Mouse (Mus musculus): ENCODE measurements around the gene 2010300C02Rik. TPM values are rescaled to one million over a fixed set of nuclear protein-coding genes. Genes with fewer than 3 reads are reported as not detected.
A peak's percentile ranks its signal among the peaks of the same experiment; 100 is the strongest.

Gene 2010300C02Rik
- polyA plus RNA-seq, 1 experiment from 2014 or later: 2.5 TPM

DNA sequence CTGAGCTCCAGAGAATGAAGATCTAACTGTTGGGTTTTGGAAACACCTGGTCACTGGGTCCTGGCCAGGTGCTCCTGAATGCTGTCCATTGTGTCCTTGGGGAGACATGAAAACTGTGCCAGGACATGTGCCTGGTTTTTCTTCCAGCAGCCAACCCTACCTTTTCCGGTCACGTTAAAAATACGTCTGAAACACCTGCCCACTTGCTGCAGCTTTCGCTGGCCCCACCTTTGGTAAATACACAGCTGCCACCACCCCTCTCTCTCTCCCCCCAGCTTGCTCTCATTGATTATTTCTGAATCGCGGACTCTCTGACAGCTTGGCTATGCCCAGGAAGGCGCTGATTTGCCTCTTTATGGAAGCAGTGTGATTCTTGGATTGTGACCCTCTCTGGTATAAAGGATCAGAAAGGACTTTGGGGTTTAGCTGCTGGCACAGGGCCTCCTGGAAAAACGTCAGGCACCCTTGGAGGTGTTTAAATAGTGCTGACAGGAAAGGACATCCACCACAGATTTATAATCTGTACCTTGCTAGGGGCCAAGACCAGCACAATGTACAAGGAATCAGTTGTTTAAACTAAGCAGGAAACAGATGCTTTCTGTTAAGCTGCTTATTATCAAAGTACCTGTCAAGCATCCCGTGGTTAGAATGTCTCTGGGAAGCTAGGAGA, 136.0 kb downstream of the 2010300C02Rik start:
- 73% methylated on average over 9 of the region's 9 CpGs for WGBS
- Histone ChIP-seq H3K4me3 (replicated peaks; ENCODE audit: low read length) (no peak overlapping the region), H3K4me1 (replicated peaks; ENCODE audit: control insufficient read depth, insufficient read depth, low read length) (no peaks in the 10 kb centered on the region), H3K27me3 (ENCODE audit: control insufficient read depth, insufficient read depth, low read length) (no peaks in the 10 kb centered on the region), H3K9ac (no peak overlapping the region), H3K9me3 (ENCODE audit: control insufficient read depth, low read length) (no peaks in the 10 kb centered on the region), H3K36me3 (replicated peaks; ENCODE audit: control insufficient read depth, insufficient read depth) (no peaks in the 10 kb centered on the region), H3K4me2 (replicated peaks) (no peak overlapping the region), H3K27ac (no peak overlapping the region)
- DNase-seq (ENCODE audit: low spot score): no peak
- ATAC-seq (ENCODE audit: low FRiP score): no peak

DNA sequence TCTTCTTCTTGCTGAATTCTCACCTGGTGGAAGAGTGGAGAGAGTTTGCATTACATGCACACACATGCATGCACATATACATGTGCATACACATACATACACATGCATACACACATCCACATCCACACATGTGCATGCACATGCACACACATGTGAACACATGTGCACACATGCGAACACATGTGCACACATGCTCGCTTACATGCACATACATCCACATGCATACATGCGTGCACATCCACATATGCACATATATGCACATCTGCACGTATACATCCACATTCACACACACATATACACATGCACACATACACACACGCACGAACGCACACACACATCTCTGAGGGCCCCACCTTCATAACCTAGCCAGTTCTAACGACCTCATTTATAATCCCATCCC, 136.7 kb downstream of the 2010300C02Rik start:
- H3K9me3 ChIP-seq (ENCODE audit: control insufficient read depth, low read length): no peaks in the 10 kb centered on the region
- no peaks in the 10 kb centered on the region for H3K27me3 ChIP-seq (ENCODE audit: control insufficient read depth, insufficient read depth, low read length)
- ATAC-seq (ENCODE audit: low FRiP score) (no peak), DNase-seq (ENCODE audit: low spot score) (no peak)
- no peak overlapping the region for H3K4me2 ChIP-seq (replicated peaks)
- H3K36me3 ChIP-seq (replicated peaks; ENCODE audit: control insufficient read depth, insufficient read depth): no peaks in the 10 kb centered on the region
- no peak overlapping the region for H3K27ac ChIP-seq
- WGBS: 92% methylated on average over 8 of the region's 8 CpGs
- no peak overlapping the region for H3K4me3 ChIP-seq (replicated peaks; ENCODE audit: low read length)
- H3K4me1 ChIP-seq (replicated peaks; ENCODE audit: control insufficient read depth, insufficient read depth, low read length): no peaks in the 10 kb centered on the region
- no peak overlapping the region for H3K9ac ChIP-seq

DNA sequence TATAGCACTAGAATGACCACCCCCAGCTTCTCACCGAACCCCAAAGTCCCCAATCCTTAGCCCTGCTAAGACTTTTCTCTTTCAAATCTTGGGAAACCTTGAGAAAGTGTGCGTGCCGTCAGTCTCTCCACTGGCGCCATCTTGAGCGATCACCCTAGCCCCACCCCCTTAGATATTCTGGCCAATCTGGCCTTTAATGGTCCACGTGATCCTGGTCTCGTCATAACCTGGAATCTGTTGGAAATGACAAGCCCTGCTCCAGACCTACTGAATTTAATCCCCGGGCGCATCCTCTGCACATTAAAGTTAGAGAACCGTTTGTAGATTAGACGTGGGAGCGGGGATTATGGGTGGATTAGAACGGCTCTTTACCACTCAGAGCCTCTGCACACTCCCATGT, 140.2 kb downstream of the 2010300C02Rik start:
- Histone ChIP-seq H3K36me3 (replicated peaks; ENCODE audit: control insufficient read depth, insufficient read depth) (no peaks in the 10 kb centered on the region), H3K27ac (no peak overlapping the region), H3K4me3 (replicated peaks; ENCODE audit: low read length) (no peak overlapping the region), H3K9ac (no peak overlapping the region), H3K4me1 (replicated peaks; ENCODE audit: control insufficient read depth, insufficient read depth, low read length) (no peaks in the 10 kb centered on the region), H3K4me2 (replicated peaks) (no peak overlapping the region), H3K9me3 (ENCODE audit: control insufficient read depth, low read length) (no peaks in the 10 kb centered on the region), H3K27me3 (ENCODE audit: control insufficient read depth, insufficient read depth, low read length) (no peaks in the 10 kb centered on the region)
- WGBS: 95% methylated on average over 13 of the region's 13 CpGs
- ATAC-seq (ENCODE audit: low FRiP score): no peak
- DNase-seq (ENCODE audit: low spot score): no peak

GRCm38 (mm10) chr1:37572528-37573272, 147.2 kb downstream of the 2010300C02Rik start:
- H3K27ac ChIP-seq: no peak overlapping the region
- no peak overlapping the region for H3K4me3 ChIP-seq (replicated peaks; ENCODE audit: low read length)
- ATAC-seq (ENCODE audit: low FRiP score) (no peak), DNase-seq (ENCODE audit: low spot score) (no peak)
- H3K9ac ChIP-seq: no peak overlapping the region
- no peaks in the 10 kb centered on the region for H3K4me1 ChIP-seq (replicated peaks; ENCODE audit: control insufficient read depth, insufficient read depth, low read length)
- H3K36me3 ChIP-seq (replicated peaks; ENCODE audit: control insufficient read depth, insufficient read depth): no peaks in the 10 kb centered on the region
- WGBS: 81% methylated on average over 10 of the region's 10 CpGs
- H3K4me2 ChIP-seq (replicated peaks): no peak overlapping the region
- no peaks in the 10 kb centered on the region for H3K9me3 ChIP-seq (ENCODE audit: control insufficient read depth, low read length)
- H3K27me3 ChIP-seq (ENCODE audit: control insufficient read depth, insufficient read depth, low read length): no peaks in the 10 kb centered on the region

DNA sequence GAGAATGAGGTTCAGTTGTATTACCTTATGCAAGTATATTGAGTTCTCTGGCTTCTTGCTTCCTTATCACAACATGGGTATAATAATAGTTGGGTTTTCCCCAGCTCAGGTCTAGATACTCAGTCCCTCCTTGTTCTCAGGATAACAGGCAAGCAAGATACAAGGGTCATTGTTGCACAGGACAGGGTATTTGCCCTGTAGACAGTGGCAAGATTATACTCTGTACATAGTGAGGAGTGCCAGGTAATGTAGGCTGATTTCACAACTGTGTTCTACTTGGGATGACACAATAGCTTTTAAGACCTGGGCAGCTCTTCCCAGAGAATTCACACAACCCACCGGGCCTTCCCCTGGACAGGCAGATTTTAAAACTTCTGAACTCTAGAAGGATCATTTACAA, 151.5 kb downstream of the 2010300C02Rik start:
- H3K4me3 ChIP-seq (replicated peaks; ENCODE audit: low read length): no peak overlapping the region
- H3K4me2 ChIP-seq (replicated peaks): no peak overlapping the region
- no peak overlapping the region for H3K27ac ChIP-seq
- no peak for ATAC-seq (ENCODE audit: low FRiP score)
- no peak overlapping the region for H3K9ac ChIP-seq
- WGBS: 96% methylated on average over 1 of the region's 1 CpGs
- no peaks in the 10 kb centered on the region for H3K36me3 ChIP-seq (replicated peaks; ENCODE audit: control insufficient read depth, insufficient read depth)
- H3K9me3 ChIP-seq (ENCODE audit: control insufficient read depth, low read length): no peaks in the 10 kb centered on the region
- no peaks in the 10 kb centered on the region for H3K27me3 ChIP-seq (ENCODE audit: control insufficient read depth, insufficient read depth, low read length)
- DNase-seq (ENCODE audit: low spot score): no peak
- no peaks in the 10 kb centered on the region; the same call in 1 of the 2 replicates for H3K4me1 ChIP-seq (replicated peaks; ENCODE audit: control insufficient read depth, insufficient read depth, low read length)

- H3K27me3 ChIP-seq (ENCODE audit: control insufficient read depth, insufficient read depth, low read length): no peaks in the 10 kb centered on the region
- 84% methylated on average over 4 of the region's 4 CpGs for WGBS
- no peaks in the 10 kb centered on the region for H3K36me3 ChIP-seq (replicated peaks; ENCODE audit: control insufficient read depth, insufficient read depth)
- no peak overlapping the region for H3K9ac ChIP-seq
- no peak overlapping the region for H3K27ac ChIP-seq
- no peaks in the 10 kb centered on the region for H3K9me3 ChIP-seq (ENCODE audit: control insufficient read depth, low read length)
- ATAC-seq (ENCODE audit: low FRiP score) (no peak), DNase-seq (ENCODE audit: low spot score) (no peak)
- no peak overlapping the region for H3K4me2 ChIP-seq (replicated peaks)
- no peaks in the 10 kb centered on the region; the same call in 1 of the 2 replicates for H3K4me1 ChIP-seq (replicated peaks; ENCODE audit: control insufficient read depth, insufficient read depth, low read length)
- no peak overlapping the region for H3K4me3 ChIP-seq (replicated peaks; ENCODE audit: low read length)
These were observed 153.1 kb downstream of the 2010300C02Rik start for GRCm38 (mm10) chr1:37566754-37567153.

- 77% methylated on average over 2 of the region's 2 CpGs for WGBS
- no peaks in the 10 kb centered on the region for H3K9me3 ChIP-seq (ENCODE audit: control insufficient read depth, low read length)
- no peak overlapping the region for H3K4me2 ChIP-seq (replicated peaks)
- ATAC-seq (ENCODE audit: low FRiP score) (no peak), DNase-seq (ENCODE audit: low spot score) (no peak)
- no peaks in the 10 kb centered on the region for H3K36me3 ChIP-seq (replicated peaks; ENCODE audit: control insufficient read depth, insufficient read depth)
- H3K4me1 ChIP-seq (replicated peaks; ENCODE audit: control insufficient read depth, insufficient read depth, low read length): no peaks in the 10 kb centered on the region; the same call in 1 of the 2 replicates
- no peak overlapping the region for H3K27ac ChIP-seq
- H3K4me3 ChIP-seq (replicated peaks; ENCODE audit: low read length): no peak overlapping the region
- no peak overlapping the region for H3K9ac ChIP-seq
- no peaks in the 10 kb centered on the region for H3K27me3 ChIP-seq (ENCODE audit: control insufficient read depth, insufficient read depth, low read length)
These were observed 153.5 kb downstream of the 2010300C02Rik start for GRCm38 (mm10) chr1:37566344-37566743.

DNA sequence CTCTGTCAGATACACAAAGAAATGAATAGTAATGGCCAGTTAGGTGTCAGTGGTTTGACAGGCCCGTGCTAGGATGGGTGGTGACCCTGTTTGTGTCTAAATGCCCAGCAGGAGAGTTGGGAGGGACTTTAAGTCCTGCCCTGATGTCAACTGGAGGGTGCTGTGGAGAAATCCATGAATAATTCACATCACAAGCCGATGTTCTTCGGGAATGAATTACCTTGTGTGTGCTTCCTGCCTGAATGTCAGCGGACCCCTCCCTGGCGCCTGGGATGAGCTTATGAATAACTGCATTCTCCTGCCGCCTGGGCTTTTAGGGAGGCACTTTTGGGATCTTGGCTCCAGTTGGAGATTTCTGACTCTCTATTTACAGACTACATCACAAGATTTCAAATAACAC, 154.5 kb downstream of the 2010300C02Rik start:
- H3K9ac ChIP-seq: no peak overlapping the region
- H3K4me1 ChIP-seq (replicated peaks; ENCODE audit: control insufficient read depth, insufficient read depth, low read length): no peaks in the 10 kb centered on the region; the same call in 1 of the 2 replicates
- no peak overlapping the region for H3K4me2 ChIP-seq (replicated peaks)
- no peaks in the 10 kb centered on the region for H3K9me3 ChIP-seq (ENCODE audit: control insufficient read depth, low read length)
- no peaks in the 10 kb centered on the region for H3K36me3 ChIP-seq (replicated peaks; ENCODE audit: control insufficient read depth, insufficient read depth)
- ATAC-seq (ENCODE audit: low FRiP score) (no peak), DNase-seq (ENCODE audit: low spot score) (peak; percentile 30)
- H3K27me3 ChIP-seq (ENCODE audit: control insufficient read depth, insufficient read depth, low read length): no peaks in the 10 kb centered on the region
- no peak overlapping the region for H3K27ac ChIP-seq
- 18% methylated on average over 6 of the region's 6 CpGs for WGBS
- H3K4me3 ChIP-seq (replicated peaks; ENCODE audit: low read length): no peak overlapping the region

DNA sequence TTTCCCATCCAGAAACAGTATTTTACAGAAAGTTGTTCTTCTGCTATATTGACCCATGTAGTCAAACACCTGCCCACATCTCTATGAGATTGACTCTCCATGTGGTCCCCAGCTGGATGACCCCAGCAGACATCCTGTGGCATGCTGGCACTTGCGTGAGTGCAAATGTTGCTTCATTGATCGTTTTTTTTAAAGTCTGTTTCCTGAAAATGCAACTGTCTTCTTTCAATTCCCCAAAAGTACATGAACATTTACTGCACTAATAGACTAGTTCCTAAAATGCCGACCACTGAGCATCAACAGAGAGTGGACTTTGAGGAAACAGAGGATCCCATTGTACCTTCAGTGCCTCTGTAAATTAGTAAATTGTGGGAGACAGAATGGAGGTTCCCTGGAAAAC, 157.9 kb downstream of the 2010300C02Rik start:
- DNase-seq (ENCODE audit: low spot score) (no peak), ATAC-seq (ENCODE audit: low FRiP score) (no peak)
- Histone ChIP-seq H3K9ac (no peak overlapping the region), H3K27me3 (ENCODE audit: control insufficient read depth, insufficient read depth, low read length) (no peaks in the 10 kb centered on the region), H3K36me3 (replicated peaks; ENCODE audit: control insufficient read depth, insufficient read depth) (no peaks in the 10 kb centered on the region), H3K9me3 (ENCODE audit: control insufficient read depth, low read length) (no peaks in the 10 kb centered on the region), H3K27ac (no peak overlapping the region), H3K4me1 (replicated peaks; ENCODE audit: control insufficient read depth, insufficient read depth, low read length) (no peaks in the 10 kb centered on the region; the same call in 1 of the 2 replicates), H3K4me2 (replicated peaks) (no peak overlapping the region), H3K4me3 (replicated peaks; ENCODE audit: low read length) (no peak overlapping the region)
- 91% methylated on average over 3 of the region's 3 CpGs for WGBS
